Mouse (Mus musculus): ENCODE data around the gene Ssmem1. TPM values are rescaled to one million over a fixed set of nuclear protein-coding genes. Genes with fewer than 3 reads are reported as not detected.

Gene Ssmem1
- total RNA-seq (2021) = 0.33 TPM in 1 of 2 replicates, not detected in the other
- long read RNA-seq, experiment 1 = 0 reads
- long read RNA-seq, experiment 2, partial matches to known transcripts = 0 of 1 reads
- long read RNA-seq, experiment 2, other reads (novel, unspliced or antisense) = 1 of 1 reads

- DNase-seq = peak; percentile 100
Measured at GRCm38 (mm10) chr6:30509265-30510239, at the start of gene Ssmem1, which contains the start of gene Tmem209. TSS of gene Ssmem1 (plus strand) at chr6:30509849. TSS of gene Tmem209 (minus strand) at chr6:30509783.

GRCm38 (mm10) chr6:30460750-30461446 is 48.8 kb upstream of the Ssmem1 start:
- peak; percentile 76 for DNase-seq

- no peak for DNase-seq
Measured at GRCm38 (mm10) chr6:30461755-30462344, 47.8 kb upstream of the Ssmem1 start.

GRCm38 (mm10) chr6:30462822-30463221 is 46.8 kb upstream of the Ssmem1 start:
- no peak for DNase-seq

- no peak for DNase-seq
Measured at GRCm38 (mm10) chr6:30465586-30465985, 44.1 kb upstream of the Ssmem1 start.

- DNase-seq = no peak
Measured at GRCm38 (mm10) chr6:30468058-30468457, 41.6 kb upstream of the Ssmem1 start.

GRCm38 (mm10) chr6:30468684-30469083 is 41.0 kb upstream of the Ssmem1 start:
- peak; percentile 67 for DNase-seq

GRCm38 (mm10) chr6:30469370-30469769 is 40.3 kb upstream of the Ssmem1 start:
- DNase-seq = peak; percentile 83

- DNase-seq = no peak
Measured at GRCm38 (mm10) chr6:30471706-30472105, 37.9 kb upstream of the Ssmem1 start.

- DNase-seq = no peak
Measured at GRCm38 (mm10) chr6:30476025-30476765, 33.5 kb upstream of the Ssmem1 start.

GRCm38 (mm10) chr6:30477210-30477714 is 32.4 kb upstream of the Ssmem1 start:
- DNase-seq = no peak

- no peak for DNase-seq
Measured at GRCm38 (mm10) chr6:30477784-30478183, 31.9 kb upstream of the Ssmem1 start.

GRCm38 (mm10) chr6:30479418-30479817 is 30.2 kb upstream of the Ssmem1 start:
- no peak for DNase-seq

- DNase-seq = no peak
Measured at GRCm38 (mm10) chr6:30482908-30483307, 26.7 kb upstream of the Ssmem1 start.

- DNase-seq = no peak
Measured at GRCm38 (mm10) chr6:30486504-30486903, 23.1 kb upstream of the Ssmem1 start.

- no peak for DNase-seq
Measured at GRCm38 (mm10) chr6:30499049-30499448, 10.6 kb upstream of the Ssmem1 start.

- DNase-seq = no peak
Measured at GRCm38 (mm10) chr6:30508824-30509223, 825 bp upstream of the Ssmem1 start.

GRCm38 (mm10) chr6:30510291-30510690 is 642 bp downstream of the Ssmem1 start:
- peak; percentile 6 for DNase-seq

GRCm38 (mm10) chr6:30514242-30514641 is 4.6 kb downstream of the Ssmem1 start:
- DNase-seq = no peak

- no peak for DNase-seq
Measured at GRCm38 (mm10) chr6:30520400-30520799, 10.8 kb downstream of the Ssmem1 start.
